Mouse (Mus musculus): ENCODE measurements around the gene Rbms3.

The Rbms3 gene

GRCm38 (mm10) chr9:117375776-117376175, 253.9 kb downstream of the Rbms3 start:
- no peak for DNase-seq (ENCODE audit: low spot score in 2 of 2)

DNA sequence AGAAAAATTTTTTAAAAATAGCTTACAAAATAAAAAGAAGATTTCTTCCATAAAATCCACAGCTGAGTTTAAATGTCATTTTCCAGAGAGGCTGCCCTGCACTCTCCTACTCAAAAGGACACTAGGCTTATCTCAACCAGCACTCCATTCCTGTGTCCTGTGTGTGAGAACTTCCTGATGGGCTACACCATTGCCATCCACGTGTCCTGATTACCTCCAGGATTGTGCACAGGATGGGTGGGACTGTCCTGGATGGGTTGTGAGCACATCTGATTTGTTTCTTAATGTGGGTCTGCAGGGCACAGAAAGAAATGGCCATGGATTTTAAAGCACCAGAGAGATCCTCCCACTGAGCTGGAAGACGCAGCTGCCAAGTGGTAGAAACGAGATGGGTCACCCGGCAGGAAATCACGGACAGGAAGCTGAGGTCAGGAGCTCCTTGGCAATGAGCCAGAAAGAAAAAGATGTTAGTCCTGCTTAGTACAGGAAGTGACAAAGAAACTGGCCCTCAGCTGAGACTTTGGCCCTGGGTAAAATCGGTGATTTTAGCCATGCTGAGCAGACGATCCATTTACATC, 256.5 kb downstream of the Rbms3 start:
- DNase-seq (ENCODE audit: low spot score in 2 of 2) = no peak

- DNase-seq (ENCODE audit: low spot score in 2 of 2) = no peak
Measured at GRCm38 (mm10) chr9:117371980-117372379, 257.7 kb downstream of the Rbms3 start.

DNA sequence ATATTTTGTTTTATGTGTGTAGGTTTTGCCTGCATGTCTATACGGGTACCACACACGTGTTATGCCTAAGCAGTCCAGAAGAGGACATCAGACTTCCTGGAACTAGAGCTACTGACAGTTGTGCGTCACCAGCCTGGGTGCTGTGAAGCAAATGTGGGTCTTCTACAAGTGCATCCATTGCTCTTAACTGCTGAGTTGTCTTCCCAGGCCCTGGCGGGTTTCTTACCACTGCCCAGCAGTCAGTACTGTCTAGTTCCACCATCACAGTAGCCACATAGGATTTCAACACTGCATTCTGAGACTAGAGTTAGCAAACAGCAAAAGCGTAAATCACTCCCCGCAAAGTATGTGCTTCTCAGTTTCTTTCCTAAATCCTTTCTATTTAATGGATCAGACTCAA, 259.6 kb downstream of the Rbms3 start:
- no peak for DNase-seq (ENCODE audit: low spot score in 2 of 2)

- DNase-seq (ENCODE audit: low spot score in 2 of 2) = no peak
Measured at GRCm38 (mm10) chr9:117368016-117368415, 261.7 kb downstream of the Rbms3 start.

DNA sequence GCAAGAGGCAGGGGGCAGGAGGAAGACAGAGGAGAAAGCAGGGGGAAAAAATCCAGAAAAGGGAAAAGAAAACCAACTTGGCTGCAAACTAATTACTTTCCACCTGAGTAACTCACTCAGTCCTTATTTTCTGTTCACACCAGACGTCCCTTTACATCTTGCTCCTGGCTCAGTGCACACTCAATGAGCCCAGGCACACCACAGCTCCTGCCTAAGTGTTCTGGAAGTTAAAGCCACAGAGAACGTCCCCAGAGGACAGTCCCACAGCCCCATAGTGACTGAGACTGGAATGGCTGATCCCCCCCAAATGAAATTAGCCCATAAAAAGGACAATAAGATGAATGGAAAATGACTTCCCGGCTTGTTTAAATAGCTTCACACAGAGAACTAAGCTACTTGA, 265.1 kb downstream of the Rbms3 start:
- DNase-seq (ENCODE audit: low spot score in 2 of 2) = no peak

DNA sequence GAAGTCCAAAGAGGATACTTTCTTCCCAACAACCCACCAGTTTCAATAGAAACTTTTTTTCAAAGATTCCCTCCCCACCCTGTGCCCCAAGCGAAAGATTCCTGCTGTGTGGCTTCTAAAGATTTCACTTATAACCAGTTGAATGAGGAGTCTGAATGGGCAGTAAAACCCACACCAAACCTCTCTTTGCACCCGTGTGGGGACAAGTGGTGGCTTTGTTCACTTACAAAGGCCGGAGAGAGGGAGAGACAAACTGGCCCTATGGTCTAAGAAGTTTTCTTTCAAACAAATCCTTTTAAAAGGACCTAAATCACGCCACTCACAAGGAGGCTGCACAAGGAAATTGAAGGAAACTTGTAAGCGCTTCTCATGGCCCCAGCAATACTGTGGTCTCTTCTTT, 268.3 kb downstream of the Rbms3 start:
- DNase-seq (ENCODE audit: low spot score in 2 of 2) = no peak

GRCm38 (mm10) chr9:117356764-117357442, 272.8 kb downstream of the Rbms3 start:
- DNase-seq (ENCODE audit: low spot score in 2 of 2) = peak; percentile 27 to 40

GRCm38 (mm10) chr9:117355501-117355900, 274.2 kb downstream of the Rbms3 start:
- no peak for DNase-seq (ENCODE audit: low spot score in 2 of 2)

- DNase-seq (ENCODE audit: low spot score in 2 of 2) = no peak
Measured at GRCm38 (mm10) chr9:117342336-117342735, 287.4 kb downstream of the Rbms3 start.

- no peak for DNase-seq (ENCODE audit: low spot score in 2 of 2)
Measured at GRCm38 (mm10) chr9:117330681-117331080, 299.0 kb downstream of the Rbms3 start.

- DNase-seq (ENCODE audit: low spot score in 2 of 2) = no peak
Measured at GRCm38 (mm10) chr9:117319271-117319670, 310.4 kb downstream of the Rbms3 start.

DNA sequence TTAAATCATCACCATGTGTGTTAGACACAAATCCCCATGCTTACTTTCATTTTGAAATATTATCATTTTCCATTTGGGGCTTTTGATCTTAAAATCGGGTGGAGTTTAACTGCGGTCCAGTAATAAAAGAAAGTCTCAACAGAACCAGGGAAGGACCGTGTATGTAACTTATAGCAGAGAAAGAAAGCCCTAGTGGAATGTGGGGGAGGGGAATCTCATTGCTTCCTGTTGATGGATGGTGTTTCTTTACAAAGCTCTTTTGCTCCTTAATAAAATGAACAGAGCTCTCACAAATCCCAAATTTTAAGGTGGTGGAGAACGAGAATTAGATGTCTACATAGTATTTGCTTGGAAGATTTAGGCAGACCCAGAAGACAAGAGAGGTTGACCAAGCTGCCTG, 311.3 kb downstream of the Rbms3 start:
- no peak for DNase-seq (ENCODE audit: low spot score in 2 of 2)

GRCm38 (mm10) chr9:117317251-117317650, 312.5 kb downstream of the Rbms3 start:
- DNase-seq (ENCODE audit: low spot score in 2 of 2) = no peak

GRCm38 (mm10) chr9:117313642-117314041, 316.1 kb downstream of the Rbms3 start:
- no peak for DNase-seq (ENCODE audit: low spot score in 2 of 2)

DNA sequence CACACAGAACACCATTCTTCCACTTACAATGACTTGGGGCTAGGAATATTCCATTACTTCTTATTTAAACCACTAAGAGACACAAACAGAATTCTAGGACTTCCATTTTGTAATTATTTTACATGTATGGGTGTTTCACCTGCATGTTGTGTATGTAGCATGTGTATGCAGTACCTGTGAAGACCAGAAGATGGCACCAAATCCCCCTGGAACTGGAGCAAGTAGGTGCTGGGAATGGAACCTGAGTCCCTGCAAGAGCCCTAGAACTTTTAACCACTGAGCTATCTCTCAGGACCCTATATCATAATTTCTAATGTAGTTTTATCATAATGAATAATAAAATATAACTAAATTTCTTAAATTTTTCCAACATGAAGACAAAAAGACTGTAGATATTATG, 319.9 kb downstream of the Rbms3 start:
- DNase-seq (ENCODE audit: low spot score in 2 of 2) = no peak

DNA sequence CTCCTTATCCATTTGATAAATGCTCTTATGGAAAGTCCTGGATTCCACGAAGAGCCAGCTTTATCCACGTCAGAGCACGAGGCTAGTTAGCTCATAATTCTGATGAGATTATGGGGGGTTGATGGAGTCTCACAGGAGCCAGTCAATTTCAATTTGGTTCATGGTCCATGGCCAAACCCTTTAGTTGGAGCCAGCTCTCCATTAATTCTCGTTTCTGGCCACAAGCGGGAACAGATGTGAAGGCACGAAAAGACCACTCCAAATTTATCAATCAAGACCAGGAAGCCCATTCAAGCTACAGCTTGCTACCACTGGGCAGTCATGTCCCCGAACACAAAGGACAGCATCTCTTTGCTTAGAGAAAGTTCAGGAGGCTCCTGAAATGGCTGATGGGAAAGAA, 330.7 kb downstream of the Rbms3 start:
- no peak for DNase-seq (ENCODE audit: low spot score in 2 of 2)

GRCm38 (mm10) chr9:117297662-117298531, 331.8 kb downstream of the Rbms3 start:
- DNase-seq (ENCODE audit: low spot score in 2 of 2) = no peak

- DNase-seq (ENCODE audit: low spot score in 2 of 2) = no peak
Measured at GRCm38 (mm10) chr9:117291066-117291850, 338.5 kb downstream of the Rbms3 start.

DNA sequence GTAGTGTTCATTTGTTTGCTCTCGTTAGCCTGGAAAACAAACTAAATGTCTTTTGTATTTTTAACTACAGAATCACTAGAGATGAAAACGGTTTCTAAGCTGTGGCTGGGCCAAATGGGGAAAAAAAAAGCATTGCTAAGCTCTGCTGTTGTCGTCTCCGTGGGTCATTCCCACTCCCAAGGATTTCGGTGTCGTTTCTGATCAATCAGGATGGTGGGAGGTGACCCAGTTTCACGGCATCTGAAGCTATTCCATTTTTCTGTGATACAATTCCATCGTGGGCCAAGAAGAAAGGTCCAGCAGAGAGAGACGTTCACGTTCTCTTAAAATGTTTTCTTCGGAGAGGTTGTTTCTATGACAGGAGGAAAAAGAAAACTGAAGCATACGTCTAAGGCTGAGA, 354.9 kb downstream of the Rbms3 start:
- DNase-seq (ENCODE audit: low spot score in 2 of 2) = no peak

DNA sequence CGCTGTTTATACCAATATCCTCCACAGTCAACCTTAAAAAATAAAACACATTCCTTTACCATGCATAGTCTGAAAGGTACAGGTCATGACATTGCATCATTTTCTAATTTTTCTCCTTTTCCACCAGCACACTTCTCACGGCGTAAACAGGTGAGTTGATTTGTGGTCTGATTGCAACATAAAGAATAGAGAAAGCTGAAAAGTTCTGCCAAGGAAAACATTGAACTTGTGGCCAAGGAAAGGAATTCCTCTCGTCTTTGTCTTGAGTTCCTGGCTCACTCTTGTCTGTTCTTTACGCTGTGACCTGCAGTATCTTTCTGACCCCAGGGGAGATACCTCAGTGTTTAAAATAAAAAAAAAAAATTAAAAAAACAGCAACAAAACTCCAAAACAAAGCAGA, 370.1 kb downstream of the Rbms3 start:
- DNase-seq (ENCODE audit: low spot score in 2 of 2) = no peak

DNA sequence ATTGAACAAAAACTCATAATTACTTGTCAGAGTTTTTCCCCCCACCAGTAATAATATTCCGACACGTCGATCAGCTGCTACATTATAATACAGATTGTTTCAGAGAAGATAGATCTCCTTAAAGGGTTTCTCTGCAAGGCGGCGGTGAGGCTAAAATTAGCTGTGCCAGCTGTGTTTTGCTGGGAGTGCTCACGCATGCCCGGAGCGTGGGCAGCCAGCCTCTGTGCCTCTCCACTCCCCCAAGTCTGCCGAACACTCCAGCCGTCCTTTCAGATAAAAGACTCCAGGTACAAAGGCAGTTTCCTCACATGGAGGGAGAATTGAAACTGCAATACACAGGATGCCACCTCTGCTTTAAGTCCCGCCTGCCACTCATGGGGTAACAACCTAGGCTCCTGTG, 376.4 kb downstream of the Rbms3 start:
- DNase-seq (ENCODE audit: low spot score in 2 of 2) = peak; percentile 21 to 34

Data from frontal cortex, postnatal 10 days (tissue).